9 mouse cellular contexts compared by ENCODE assay signal in the genomic region with DNA sequence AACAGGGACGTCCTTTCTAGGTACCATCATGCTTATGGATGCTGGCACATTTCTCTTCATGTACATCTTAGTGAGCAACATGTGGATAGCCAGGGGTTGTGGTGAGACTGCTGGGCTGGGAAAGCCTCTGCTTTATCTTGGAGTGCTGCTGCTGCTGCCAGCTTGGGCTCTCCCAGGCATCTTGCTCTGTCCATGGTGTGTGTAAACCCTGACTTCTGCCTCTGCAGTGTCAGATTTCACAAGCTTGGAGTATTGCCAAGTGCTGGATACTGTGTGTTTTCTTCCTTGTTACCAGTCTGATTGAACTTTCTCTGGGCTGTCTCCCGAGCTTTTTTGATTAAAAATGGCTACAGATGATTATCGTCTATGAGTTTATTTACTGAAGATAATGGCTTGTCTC. TPM values are rescaled to one million over a fixed set of nuclear protein-coding genes. Genes with fewer than 3 reads are reported as not detected.
DNase-seq lines count a peak whose midpoint lies in the region; ATAC-seq and TF ChIP-seq lines count a peak whose summit lies in the region.
"Had no signal": no experiment of that assay in that cellular context is flagged by ENCODE, and none has a peak within 500 bp of the region (broad histone marks: within the 10 kb centered on the region; RNA-seq: fewer than 3 reads in every experiment).

No protein-coding gene starts in this region.

- WGBS in forebrain, embryonic 14.5 days = 54% methylated on average over 3 of the region's 3 CpGs
- 47% methylated on average over 3 of the region's 3 CpGs for WGBS in forebrain, postnatal 0 days

- H3K4me3 ChIP-seq in forebrain, embryonic 14.5 days (ENCODE audit: low read depth, low read length) = no peak overlapping the region
- H3K4me3 ChIP-seq in forebrain, postnatal 0 days (ENCODE audit: low read depth, low read length) = no peak overlapping the region

- DNase-seq in forebrain, embryonic 14.5 days (ENCODE audit: low spot score) = peak; percentile 47
- no peak for DNase-seq in forebrain, postnatal 0 days
- peak; percentile 76 for DNase-seq in adrenal gland, postnatal 14 days
- DNase-seq in kidney, adult 9 months = peak; percentile 56
- peak; percentile 43 for DNase-seq in lung, postnatal 25 days (ENCODE audit: low spot score)
- DNase-seq in right cerebral cortex, postnatal 10 days (ENCODE audit: low spot score in 2 of 2) = no peak
- DNase-seq in spleen, adult 12 weeks (ENCODE audit: low spot score) = no peak
- no peak for DNase-seq in right cerebral cortex, adult 18-20 months

- H3K4me1 ChIP-seq in forebrain, embryonic 14.5 days (ENCODE audit: control insufficient read depth, insufficient read depth, low read length) = no peaks in the 10 kb centered on the region
- H3K4me1 ChIP-seq in forebrain, postnatal 0 days (ENCODE audit: insufficient read depth) = no peaks in the 10 kb centered on the region

- H3K9ac ChIP-seq in forebrain, embryonic 14.5 days (ENCODE audit: low read length) = no peak overlapping the region
- H3K9ac ChIP-seq in forebrain, postnatal 0 days = no peak overlapping the region

- H3K4me2 ChIP-seq in forebrain, embryonic 14.5 days (ENCODE audit: low read length) = no peak overlapping the region
- H3K4me2 ChIP-seq in forebrain, postnatal 0 days (ENCODE audit: low read depth) = no peak overlapping the region

- no peak overlapping the region for H3K27ac ChIP-seq in forebrain, embryonic 14.5 days (ENCODE audit: low read depth, low read length)
- no peak overlapping the region for H3K27ac ChIP-seq in forebrain, postnatal 0 days (ENCODE audit: low read depth, low read length)

- H3K9me3 ChIP-seq in forebrain, embryonic 14.5 days (replicated peaks; ENCODE audit: control insufficient read depth, low read length) = no peaks in the 10 kb centered on the region
- no peaks in the 10 kb centered on the region for H3K9me3 ChIP-seq in forebrain, postnatal 0 days (ENCODE audit: low read length)

- TF ChIP-seq CTCF in forebrain, postnatal 0 days (IDR thresholded peaks at IDR 0.05; ENCODE audit: low read depth) = no peak

- no peaks in the 10 kb centered on the region for H3K27me3 ChIP-seq in forebrain, embryonic 14.5 days (replicated peaks; ENCODE audit: control insufficient read depth, insufficient read depth, low read length)
- no peaks in the 10 kb centered on the region for H3K27me3 ChIP-seq in forebrain, postnatal 0 days (ENCODE audit: insufficient read depth, low read length)

- H3K36me3 ChIP-seq in forebrain, embryonic 14.5 days (ENCODE audit: control insufficient read depth, insufficient read depth, low read length) = no peaks in the 10 kb centered on the region
- H3K36me3 ChIP-seq in forebrain, postnatal 0 days (ENCODE audit: insufficient read depth) = 0 out of 2 replicates have a peak, but pooled peaks cover 8% of the 10 kb centered on the region

- ATAC-seq in forebrain, embryonic 14.5 days = no peak
- ATAC-seq in forebrain, postnatal 0 days = no peak

RNA-seq across cellular contexts. Expression of gene Gm11985, which starts 45.6 kb away (rescaled TPM):
- not detected in 2 replicates for polyA plus RNA-seq in forebrain, embryonic 14.5 days (2014; fragmentation: Nextera tagmentation; extraction: Ambion mirVana)
- not detected in 2 replicates for total RNA-seq in forebrain, postnatal 0 days (2014; rRNA removed)
- polyA plus RNA-seq in forebrain, postnatal 0 days (2015; fragmentation: Nextera tagmentation; extraction: Ambion mirVana) = not detected in 2 replicates
- total RNA-seq in adrenal gland, postnatal 14 days (2021) = not detected in 2 replicates
- total RNA-seq: CH12.LX had no signal

RNA-seq across cellular contexts. Expression of gene Igfbp1, which starts 54.9 kb away (rescaled TPM):
- 0.14 and 0.19 TPM in 2 replicates for polyA plus RNA-seq in forebrain, embryonic 14.5 days (2014; fragmentation: Nextera tagmentation; extraction: Ambion mirVana)
- not detected in 2 replicates for total RNA-seq in forebrain, postnatal 0 days (2014; rRNA removed)
- not detected in 2 replicates for polyA plus RNA-seq in forebrain, postnatal 0 days (2015; fragmentation: Nextera tagmentation; extraction: Ambion mirVana)
- 3.5 and 20.9 TPM in 2 replicates for total RNA-seq in adrenal gland, postnatal 14 days (2021)
- total RNA-seq: CH12.LX had no signal

Comparison
In these comparisons a context has a peak if more than half of its experiments do, and no peak if none do; other contexts are left out.
1. DNase-seq: peak in forebrain, embryonic 14.5 days (single experiment), adrenal gland, postnatal 14 days (single experiment), kidney, adult 9 months (single experiment) and lung, postnatal 25 days (single experiment); none in forebrain, postnatal 0 days (single experiment), right cerebral cortex, postnatal 10 days (0 of 2), spleen, adult 12 weeks (single experiment) and right cerebral cortex, adult 18-20 months (single experiment).